ENCODE assay signal across 29 mouse cellular contexts in the genomic region with DNA sequence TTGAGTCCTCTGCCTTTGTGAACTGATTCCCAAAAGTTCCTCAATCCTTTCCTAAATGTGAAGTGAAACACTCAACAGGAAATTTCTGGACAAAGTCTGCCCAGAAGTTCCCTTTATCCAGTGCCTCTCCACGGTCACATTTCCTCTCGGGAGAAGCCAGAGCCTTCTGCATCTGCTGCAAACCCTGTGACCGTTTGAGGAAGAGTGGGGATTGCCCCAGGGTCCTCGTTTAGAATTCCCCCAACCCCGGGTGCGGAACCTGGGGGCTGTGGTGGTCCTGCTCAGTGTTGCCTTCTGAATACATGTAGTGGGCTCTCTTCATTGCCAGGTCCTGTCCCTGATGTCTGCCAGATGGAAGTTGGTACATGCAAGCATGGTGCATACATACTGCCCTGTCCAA.
DNase-seq lines count a peak whose midpoint lies in the region; ATAC-seq and TF ChIP-seq lines count a peak whose summit lies in the region.
"Had no signal": no experiment of that assay in that cellular context is flagged by ENCODE, and none has a peak within 500 bp of the region (broad histone marks: within the 10 kb centered on the region; RNA-seq: fewer than 3 reads in every experiment).

No protein-coding gene starts in this region.

- no peak for TF ChIP-seq POLR2A in bone marrow, adult 2 months (IDR thresholded peaks at IDR 0.05; ENCODE audit: borderline replicate concordance, control insufficient read depth, low read depth, low read length)

- no peaks in the 10 kb centered on the region; the same call in 1 of the 2 replicates for H3K4me1 ChIP-seq in bone marrow, adult 2 months (ENCODE audit: control insufficient read depth, insufficient read depth, low read length)
- H3K4me1 ChIP-seq in liver, postnatal 0 days (ENCODE audit: insufficient read depth) = 0 out of 2 replicates have a peak, but pooled peaks cover 3% of the 10 kb centered on the region
- H3K4me1 ChIP-seq: embryonic facial prominence, embryonic 13.5 days; heart, embryonic 10.5 days; heart, embryonic 15.5 days; intestine, embryonic 15.5 days; limb, embryonic 10.5 days; limb, embryonic 15.5 days; neural tube, embryonic 15.5 days had no signal

- WGBS in bone marrow, adult 2 months = 19% methylated on average over 6 of the region's 6 CpGs
- WGBS in liver, postnatal 0 days (ENCODE audit: insufficient replicate concordance) = 31% methylated on average over 6 of the region's 6 CpGs

- no peak overlapping the region for H3K9ac ChIP-seq in liver, postnatal 0 days (replicated peaks)
- H3K9ac ChIP-seq: embryonic facial prominence, embryonic 13.5 days; heart, embryonic 15.5 days; intestine, embryonic 15.5 days; limb, embryonic 15.5 days; neural tube, embryonic 15.5 days had no signal

- no peaks in the 10 kb centered on the region for H3K27me3 ChIP-seq in liver, postnatal 0 days (ENCODE audit: insufficient read depth, low read length)
- H3K27me3 ChIP-seq: embryonic facial prominence, embryonic 13.5 days; heart, embryonic 15.5 days; intestine, embryonic 15.5 days; limb, embryonic 15.5 days; neural tube, embryonic 15.5 days had no signal

- no peaks in the 10 kb centered on the region for H3K36me3 ChIP-seq in liver, postnatal 0 days (replicated peaks; ENCODE audit: insufficient read depth, low read length)
- H3K36me3 ChIP-seq: embryonic facial prominence, embryonic 13.5 days; heart, embryonic 10.5 days; heart, embryonic 15.5 days; intestine, embryonic 15.5 days; limb, embryonic 10.5 days; limb, embryonic 15.5 days; neural tube, embryonic 15.5 days had no signal

- DNase-seq in right cerebral cortex, postnatal 4 days = peak; percentile 1
- DNase-seq in right cerebral cortex, postnatal 10 days (ENCODE audit: low spot score in 2 of 2) = no peak
- no peak for DNase-seq in liver, postnatal 0 days
- no peak for DNase-seq in gastrocnemius, postnatal 25 days
- DNase-seq in left cerebral cortex, adult 8-10 months (ENCODE audit: low spot score in 2 of 2) = no peak
- DNase-seq: adrenal gland, adult 2 months; cerebellum, adult 11 months; cerebellum, adult 9-10 months; kidney, adult 2 months; kidney, postnatal 36 days; lung, adult 18-20 months; lung, postnatal 4 days; midbrain, embryonic 14.5 days; retina, postnatal 1 day; right cerebral cortex, postnatal 25 days had no signal

- 0 out of 2 replicates have a peak overlapping the region, but pooled peaks have one; percentile 7 for H3K4me2 ChIP-seq in liver, postnatal 0 days (ENCODE audit: low read depth, low read length)
- H3K4me2 ChIP-seq: embryonic facial prominence, embryonic 13.5 days; heart, embryonic 15.5 days; intestine, embryonic 15.5 days; limb, embryonic 15.5 days; neural tube, embryonic 15.5 days had no signal

- H3K27ac ChIP-seq in bone marrow, adult 2 months (ENCODE audit: control insufficient read depth, insufficient read depth, low read depth, low read length, poor library complexity) = peak overlapping the region; percentile 12; the same call in 1 of the 2 replicates
- no peak overlapping the region for H3K27ac ChIP-seq in liver, postnatal 0 days (ENCODE audit: low read depth)
- H3K27ac ChIP-seq: embryonic facial prominence, embryonic 13.5 days; heart, embryonic 10.5 days; heart, embryonic 15.5 days; intestine, embryonic 15.5 days; layer of hippocampus, adult 2 months; left cerebral cortex, adult 2 months; limb, embryonic 10.5 days; limb, embryonic 15.5 days; neural tube, embryonic 15.5 days had no signal

- peak; percentile 21 for ATAC-seq in CD4-positive, CD25-positive, alpha-beta regulatory T cell, adult 4 months
- ATAC-seq in liver, postnatal 0 days = no peak
- ATAC-seq: forebrain, embryonic 16.5 days; hindbrain, embryonic 16.5 days; intestine, embryonic 15.5 days; lung, postnatal 0 days had no signal

- H3K4me3 ChIP-seq in bone marrow, adult 2 months (replicated peaks; ENCODE audit: control insufficient read depth, low read depth, low read length) = no peak overlapping the region
- no peak overlapping the region for H3K4me3 ChIP-seq in liver, postnatal 0 days (ENCODE audit: low read depth, low read length)
- H3K4me3 ChIP-seq: embryonic facial prominence, embryonic 13.5 days; heart, embryonic 10.5 days; heart, embryonic 15.5 days; intestine, embryonic 15.5 days; layer of hippocampus, adult 2 months; left cerebral cortex, adult 2 months; limb, embryonic 10.5 days; limb, embryonic 15.5 days; neural tube, embryonic 15.5 days had no signal

- no peaks in the 10 kb centered on the region for H3K9me3 ChIP-seq in liver, postnatal 0 days (ENCODE audit: low read length)
- H3K9me3 ChIP-seq: embryonic facial prominence, embryonic 13.5 days; heart, embryonic 10.5 days; heart, embryonic 15.5 days; intestine, embryonic 15.5 days; limb, embryonic 10.5 days; limb, embryonic 15.5 days; neural tube, embryonic 15.5 days had no signal

- no peak for TF ChIP-seq EP300 in liver, postnatal 0 days (IDR thresholded peaks at IDR 0.05; ENCODE audit: low read depth)

- no peak for TF ChIP-seq CTCF in bone marrow, adult 2 months (IDR thresholded peaks at IDR 0.05; ENCODE audit: control insufficient read depth, insufficient read depth, low read length)
- TF ChIP-seq CTCF in liver, postnatal 0 days (IDR thresholded peaks at IDR 0.05; ENCODE audit: low read depth) = no peak
